Mouse (Mus musculus): ENCODE data around the gene E2f4. TPM values are rescaled to one million over a fixed set of nuclear protein-coding genes. Genes with fewer than 3 reads are reported as not detected.
"Not testable (repeated sequence)": the region's sequence is repeated elsewhere in the genome, so short reads cannot be mapped to it uniquely, and the experiment has no call there.

E2f4 gene
- polyA plus RNA-seq, 1 experiment from 2014 or later, result 81.9 TPM

DNA sequence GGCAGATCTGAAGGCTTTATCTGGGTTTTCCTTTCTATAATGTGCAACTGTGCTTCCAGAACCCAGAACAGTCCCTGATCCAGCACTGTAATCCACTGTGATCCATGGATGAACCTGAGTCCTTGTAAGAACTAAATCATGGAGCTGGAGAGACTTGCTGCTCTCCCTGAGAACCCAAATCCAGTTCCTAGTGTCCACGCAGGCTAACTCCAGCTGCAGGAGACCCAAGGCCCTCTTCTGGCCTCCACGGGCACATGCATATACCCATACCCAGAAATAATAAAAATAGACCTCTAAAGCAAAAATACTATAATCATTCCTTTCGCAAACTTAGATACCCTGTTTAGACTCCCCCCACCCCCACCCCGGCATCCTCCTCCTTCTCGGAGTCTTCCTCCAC lies 9.2 kb upstream of the E2f4 start:
- Histone ChIP-seq H3K9ac (ENCODE audit: low read depth, low read length) (no peak overlapping the region), H3K36me3 (ENCODE audit: control insufficient read depth, insufficient read depth, low read length) (no peaks in the 10 kb centered on the region; the same call in 1 of the 2 replicates), H3K4me2 (peak overlapping the region; percentile 92; the same call in 1 of the 2 replicates), H3K27me3 (ENCODE audit: control insufficient read depth, insufficient read depth, low read length) (peaks cover 11% of the 10 kb centered on the region), H3K4me1 (ENCODE audit: control insufficient read depth, insufficient read depth, low read length) (peaks cover 20% of the 10 kb centered on the region), H3K9me3 (replicated peaks; ENCODE audit: control insufficient read depth, low read length) (no peaks in the 10 kb centered on the region), H3K27ac (ENCODE audit: low read depth, low read length) (no peak overlapping the region), H3K4me3 (ENCODE audit: low read depth, low read length) (no peak overlapping the region)
- WGBS (ENCODE audit: insufficient replicate concordance), result 89% methylated on average over 5 of the region's 5 CpGs
- ATAC-seq (replicated peaks; ENCODE audit: insufficient number of reproducible peaks, low FRiP score, low TSS enrichment), result no peak

DNA sequence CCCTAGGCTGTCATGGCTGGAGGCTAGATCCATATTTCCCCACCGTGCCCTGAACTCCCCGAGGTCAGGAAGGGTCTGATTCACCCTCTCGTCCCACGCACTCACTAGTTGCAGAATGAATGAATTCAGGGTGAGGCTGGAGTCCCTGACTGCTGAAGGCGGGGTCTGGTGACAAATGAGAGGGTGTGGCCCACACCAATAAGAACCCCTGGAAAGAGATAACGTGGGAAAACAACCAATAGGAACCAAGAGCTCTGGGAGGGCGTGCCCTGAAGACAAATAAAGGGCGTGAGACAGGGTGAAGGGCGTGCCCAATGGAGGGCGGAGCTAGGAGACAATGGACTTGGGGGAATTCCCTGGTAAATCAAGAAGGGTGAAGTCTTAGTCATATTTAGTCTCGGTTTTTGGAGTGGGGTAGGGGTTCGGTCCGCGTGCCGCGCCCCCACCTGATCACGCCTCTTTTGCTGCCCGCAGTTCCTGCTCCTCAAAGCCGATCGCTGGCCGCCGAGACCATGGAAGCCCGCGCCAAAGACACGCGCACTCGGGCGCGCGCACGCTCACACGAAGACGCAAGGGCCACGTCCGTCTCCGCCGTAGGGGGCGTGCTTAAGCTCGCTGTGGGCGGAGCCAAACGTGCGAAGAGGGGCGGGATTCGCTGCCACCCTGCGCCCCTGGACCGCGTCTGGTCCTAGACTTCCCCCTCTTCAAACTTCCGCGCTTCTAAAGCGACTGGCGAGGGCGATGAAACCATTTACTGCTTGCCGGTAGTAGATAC lies 8.3 kb upstream of the E2f4 start:
- Histone ChIP-seq H3K4me1 (ENCODE audit: control insufficient read depth, insufficient read depth, low read length) (peaks cover 20% of the 10 kb centered on the region), H3K9ac (ENCODE audit: low read depth, low read length) (peak overlapping the region; percentile 72), H3K36me3 (ENCODE audit: control insufficient read depth, insufficient read depth, low read length) (no peaks in the 10 kb centered on the region; the same call in 1 of the 2 replicates), H3K4me2 (peak overlapping the region; percentile 92), H3K9me3 (replicated peaks; ENCODE audit: control insufficient read depth, low read length) (no peaks in the 10 kb centered on the region), H3K27ac (ENCODE audit: low read depth, low read length) (peak overlapping the region; percentile 57; the same call in 1 of the 2 replicates), H3K4me3 (ENCODE audit: low read depth, low read length) (peak overlapping the region; percentile 51), H3K27me3 (ENCODE audit: control insufficient read depth, insufficient read depth, low read length) (peaks cover 16% of the 10 kb centered on the region)
- WGBS (ENCODE audit: insufficient replicate concordance), result 1% methylated on average over 53 of the region's 53 CpGs
- peak; percentile 92 for ATAC-seq (replicated peaks; ENCODE audit: insufficient number of reproducible peaks, low FRiP score, low TSS enrichment)

DNA sequence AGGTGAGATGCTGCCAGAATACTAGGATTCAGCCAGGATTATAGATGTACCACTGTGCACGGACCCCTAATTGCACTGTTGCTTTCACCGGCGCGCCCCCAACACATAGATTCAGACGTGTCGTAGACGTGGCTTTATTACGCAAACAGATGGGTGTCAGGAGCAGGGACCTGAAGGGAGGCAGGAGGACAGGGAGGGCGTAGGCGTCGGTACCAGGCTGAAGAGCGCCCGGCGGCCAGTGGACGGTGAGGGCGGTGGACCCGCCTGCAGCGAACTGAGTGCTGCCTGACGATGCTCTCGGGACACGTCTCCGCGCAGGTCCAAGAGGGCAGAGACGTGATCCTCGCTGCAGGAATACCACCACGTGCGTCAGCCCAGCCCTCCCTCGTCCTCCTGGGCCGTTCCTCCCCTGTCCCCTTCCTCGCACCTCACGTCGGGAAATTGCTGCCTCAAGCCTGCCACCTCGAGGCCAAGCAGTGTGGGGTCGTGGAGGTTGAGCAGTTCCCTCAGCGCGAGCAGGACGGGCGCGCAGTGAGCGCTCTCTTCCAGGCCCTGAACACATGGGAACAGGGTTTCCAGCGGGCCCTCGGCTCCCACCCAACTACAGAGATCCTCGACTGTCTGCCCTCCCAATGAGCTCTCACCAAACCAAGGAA lies 7.5 kb upstream of the E2f4 start, which contains the start of gene 4931428F04Rik:
TSS of gene 4931428F04Rik (minus strand) at position 60 of the 656 bp plus-strand sequence.
- H3K9me3 ChIP-seq (replicated peaks; ENCODE audit: control insufficient read depth, low read length), result no peaks in the 10 kb centered on the region
- no peaks in the 10 kb centered on the region; the same call in 1 of the 2 replicates for H3K36me3 ChIP-seq (ENCODE audit: control insufficient read depth, insufficient read depth, low read length)
- H3K9ac ChIP-seq (ENCODE audit: low read depth, low read length), result peak within 1 kb of the TSS; percentile 72
- no peak for ATAC-seq (replicated peaks; ENCODE audit: insufficient number of reproducible peaks, low FRiP score, low TSS enrichment)
- peak within 1 kb of the TSS; percentile 57; the same call in 1 of the 2 replicates for H3K27ac ChIP-seq (ENCODE audit: low read depth, low read length)
- 1% methylated on average over 41 of the region's 43 CpGs for WGBS (ENCODE audit: insufficient replicate concordance)
- peak within 1 kb of the TSS; percentile 92 for H3K4me2 ChIP-seq
- peak within 1 kb of the TSS; percentile 51 for H3K4me3 ChIP-seq (ENCODE audit: low read depth, low read length)
- H3K27me3 ChIP-seq (ENCODE audit: control insufficient read depth, insufficient read depth, low read length), result peaks cover 16% of the 10 kb centered on the region
- peaks cover 20% of the 10 kb centered on the region for H3K4me1 ChIP-seq (ENCODE audit: control insufficient read depth, insufficient read depth, low read length)

DNA sequence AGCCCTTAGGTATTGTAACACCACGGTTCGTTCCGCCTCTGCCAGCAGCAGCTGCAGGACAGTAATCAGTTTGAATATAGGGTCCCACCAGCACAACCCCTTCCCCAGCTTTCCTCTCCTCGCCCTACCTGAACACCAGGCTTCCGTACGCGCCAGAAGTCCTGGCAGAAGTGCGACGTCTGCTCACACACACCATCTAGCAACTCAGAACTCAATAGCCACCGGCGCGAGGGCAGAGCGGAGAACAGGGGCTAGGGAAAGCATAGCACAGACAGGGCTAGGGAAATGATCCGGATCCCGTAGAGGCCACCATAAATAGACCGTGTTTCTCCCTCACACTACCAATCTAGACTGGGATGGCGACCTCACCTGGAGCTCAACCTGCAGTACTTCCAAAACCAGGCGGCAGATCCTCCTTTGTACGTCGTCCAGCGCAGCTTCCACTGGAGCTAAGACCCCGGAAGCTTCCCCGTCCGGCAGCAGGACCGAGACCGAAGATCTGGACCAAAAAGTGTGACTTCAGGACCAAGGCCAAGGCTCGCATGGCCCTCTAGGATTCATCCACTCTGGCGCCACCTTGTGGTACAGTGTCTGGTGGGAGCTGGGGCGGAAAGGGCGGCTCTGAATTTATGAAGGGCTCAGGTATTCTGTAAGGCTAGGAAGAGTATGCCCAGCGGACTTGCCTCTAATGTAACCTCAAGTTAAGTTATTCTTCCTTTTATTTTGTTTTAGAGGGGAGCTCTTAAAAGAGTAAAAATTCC lies 6.7 kb upstream of the E2f4 start:
- ATAC-seq (replicated peaks; ENCODE audit: insufficient number of reproducible peaks, low FRiP score, low TSS enrichment), result no peak

DNA sequence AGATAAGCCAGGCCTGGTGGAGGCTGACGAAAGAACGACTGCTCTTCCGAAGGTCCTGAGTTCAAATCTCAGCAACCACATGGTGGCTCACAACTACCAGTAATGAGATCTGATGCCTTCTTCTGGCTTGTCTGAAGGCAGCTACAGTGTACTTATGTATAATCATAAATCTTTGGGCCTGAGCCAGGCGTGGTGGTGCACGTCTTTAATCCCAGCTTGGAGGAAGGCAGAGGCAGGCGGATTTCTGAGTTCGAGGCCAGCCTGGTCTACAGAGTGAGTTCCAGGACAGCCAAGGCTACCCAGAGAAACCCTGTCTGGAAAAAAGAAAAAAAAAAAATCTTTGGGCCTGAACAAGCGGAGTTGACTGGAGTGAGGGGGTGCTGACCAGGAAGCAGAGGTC lies 6.1 kb upstream of the E2f4 start:
- not testable (repeated sequence) for H3K4me3 ChIP-seq (ENCODE audit: low read depth, low read length); H3K9ac ChIP-seq (ENCODE audit: low read depth, low read length); H3K4me2 ChIP-seq; H3K9me3 ChIP-seq (replicated peaks; ENCODE audit: control insufficient read depth, low read length); H3K36me3 ChIP-seq (ENCODE audit: control insufficient read depth, insufficient read depth, low read length); ATAC-seq (replicated peaks; ENCODE audit: insufficient number of reproducible peaks, low FRiP score, low TSS enrichment); H3K27ac ChIP-seq (ENCODE audit: low read depth, low read length)
- Histone ChIP-seq H3K4me1 (ENCODE audit: control insufficient read depth, insufficient read depth, low read length) (peaks cover 20% of the 10 kb centered on the region), H3K27me3 (ENCODE audit: control insufficient read depth, insufficient read depth, low read length) (peaks cover 16% of the 10 kb centered on the region)
- 75% methylated on average over 8 of the region's 8 CpGs for WGBS (ENCODE audit: insufficient replicate concordance)

More for the DNA sequence above, 6.7 kb upstream of the E2f4 start:
- H3K27ac ChIP-seq (ENCODE audit: low read depth, low read length), result no peak overlapping the region
- no peaks in the 10 kb centered on the region for H3K36me3 ChIP-seq (ENCODE audit: control insufficient read depth, insufficient read depth, low read length)
- H3K4me3 ChIP-seq (ENCODE audit: low read depth, low read length), result peak overlapping the region; percentile 51; the same call in 1 of the 2 replicates
- H3K27me3 ChIP-seq (ENCODE audit: control insufficient read depth, insufficient read depth, low read length), result peaks cover 16% of the 10 kb centered on the region
- no peak overlapping the region for H3K9ac ChIP-seq (ENCODE audit: low read depth, low read length)
- 11% methylated on average over 31 of the region's 31 CpGs for WGBS (ENCODE audit: insufficient replicate concordance)
- peaks cover 20% of the 10 kb centered on the region for H3K4me1 ChIP-seq (ENCODE audit: control insufficient read depth, insufficient read depth, low read length)
- H3K4me2 ChIP-seq, result peak overlapping the region; percentile 92
- no peaks in the 10 kb centered on the region for H3K9me3 ChIP-seq (replicated peaks; ENCODE audit: control insufficient read depth, low read length)

DNA sequence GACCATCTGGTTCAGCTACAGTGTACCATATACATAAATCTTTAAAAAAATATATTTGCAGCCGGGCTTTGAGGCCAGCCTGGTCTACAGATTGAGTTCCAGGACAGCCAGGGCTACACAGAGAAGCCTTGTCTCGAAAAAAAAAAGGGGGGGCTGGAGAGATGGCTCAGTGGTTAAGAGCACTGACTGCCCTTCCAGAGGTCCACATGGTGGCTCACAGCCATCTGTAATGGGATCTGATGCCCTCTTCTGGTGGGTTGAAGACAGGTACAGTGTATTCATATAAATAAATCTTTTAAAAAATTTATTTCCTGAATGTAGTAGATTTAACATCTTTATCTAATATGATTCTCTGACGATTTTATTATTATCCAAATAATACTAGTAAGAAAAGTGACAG lies 5.7 kb upstream of the E2f4 start:
- H3K4me2 ChIP-seq; H3K9me3 ChIP-seq (replicated peaks; ENCODE audit: control insufficient read depth, low read length); H3K9ac ChIP-seq (ENCODE audit: low read depth, low read length); H3K27ac ChIP-seq (ENCODE audit: low read depth, low read length); H3K36me3 ChIP-seq (ENCODE audit: control insufficient read depth, insufficient read depth, low read length); ATAC-seq (replicated peaks; ENCODE audit: insufficient number of reproducible peaks, low FRiP score, low TSS enrichment); H3K4me3 ChIP-seq (ENCODE audit: low read depth, low read length): not testable (repeated sequence)
- 62% methylated on average over 3 of the region's 3 CpGs for WGBS (ENCODE audit: insufficient replicate concordance)
- peaks cover 23% of the 10 kb centered on the region for H3K4me1 ChIP-seq (ENCODE audit: control insufficient read depth, insufficient read depth, low read length)
- peaks cover 16% of the 10 kb centered on the region for H3K27me3 ChIP-seq (ENCODE audit: control insufficient read depth, insufficient read depth, low read length)

DNA sequence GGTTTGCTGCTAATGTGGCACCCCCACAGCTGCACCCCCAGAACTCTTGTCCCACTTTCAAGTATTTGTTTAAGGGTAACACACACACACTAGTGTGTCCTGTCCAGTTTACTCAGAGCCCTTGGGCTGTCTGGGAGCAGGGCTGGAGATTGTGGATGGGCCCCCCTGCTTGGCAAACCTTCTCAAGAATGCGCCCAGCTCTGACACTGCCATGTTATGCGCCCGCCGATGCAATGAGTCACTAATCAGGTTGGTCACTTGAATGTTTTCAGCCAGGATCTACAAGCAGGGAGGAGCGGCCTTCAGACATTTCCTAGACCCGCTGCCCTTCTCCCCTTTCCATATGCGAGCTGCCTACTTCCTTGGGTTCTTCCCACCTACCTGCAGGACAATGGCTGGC lies 5.0 kb upstream of the E2f4 start:
- Histone ChIP-seq H3K4me1 (ENCODE audit: control insufficient read depth, insufficient read depth, low read length) (peaks cover 26% of the 10 kb centered on the region), H3K27ac (ENCODE audit: low read depth, low read length) (no peak overlapping the region), H3K9ac (ENCODE audit: low read depth, low read length) (no peak overlapping the region), H3K4me2 (no peak overlapping the region), H3K27me3 (ENCODE audit: control insufficient read depth, insufficient read depth, low read length) (peaks cover 16% of the 10 kb centered on the region), H3K36me3 (ENCODE audit: control insufficient read depth, insufficient read depth, low read length) (no peaks in the 10 kb centered on the region), H3K9me3 (replicated peaks; ENCODE audit: control insufficient read depth, low read length) (no peaks in the 10 kb centered on the region), H3K4me3 (ENCODE audit: low read depth, low read length) (no peak overlapping the region)
- no peak for ATAC-seq (replicated peaks; ENCODE audit: insufficient number of reproducible peaks, low FRiP score, low TSS enrichment)
- WGBS (ENCODE audit: insufficient replicate concordance), result 68% methylated on average over 7 of the region's 7 CpGs

DNA sequence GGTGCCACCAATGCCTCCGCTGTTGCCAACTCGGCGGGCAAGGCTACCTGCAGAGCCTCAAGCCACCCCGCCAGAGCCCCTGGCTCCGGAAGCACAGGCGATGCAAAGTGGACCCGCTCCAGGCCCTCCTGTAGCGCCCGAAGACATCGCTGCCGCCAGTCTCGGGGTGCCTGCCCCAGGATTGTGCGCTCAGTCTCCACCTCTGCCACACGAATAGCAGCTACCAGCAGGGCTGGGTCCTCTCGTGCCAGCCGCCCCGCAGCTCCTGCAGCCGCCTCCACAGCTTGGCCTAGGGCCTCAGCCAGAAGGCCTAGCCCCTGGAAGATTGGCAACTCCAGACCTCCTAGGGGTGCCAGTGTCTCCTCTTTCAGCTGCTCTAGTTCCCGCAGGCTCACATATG lies 4.1 kb upstream of the E2f4 start:
- peaks cover 26% of the 10 kb centered on the region for H3K4me1 ChIP-seq (ENCODE audit: control insufficient read depth, insufficient read depth, low read length)
- ATAC-seq (replicated peaks; ENCODE audit: insufficient number of reproducible peaks, low FRiP score, low TSS enrichment), result no peak
- no peaks in the 10 kb centered on the region for H3K9me3 ChIP-seq (replicated peaks; ENCODE audit: control insufficient read depth, low read length)
- no peaks in the 10 kb centered on the region for H3K36me3 ChIP-seq (ENCODE audit: control insufficient read depth, insufficient read depth, low read length)
- no peak overlapping the region for H3K27ac ChIP-seq (ENCODE audit: low read depth, low read length)
- H3K9ac ChIP-seq (ENCODE audit: low read depth, low read length), result no peak overlapping the region
- peaks cover 16% of the 10 kb centered on the region for H3K27me3 ChIP-seq (ENCODE audit: control insufficient read depth, insufficient read depth, low read length)
- H3K4me2 ChIP-seq, result no peak overlapping the region
- H3K4me3 ChIP-seq (ENCODE audit: low read depth, low read length), result no peak overlapping the region
- 48% methylated on average over 19 of the region's 19 CpGs for WGBS (ENCODE audit: insufficient replicate concordance)
